Mouse (Mus musculus): Measurements from ENCODE around the gene Rassf6.

Gene Rassf6

GRCm38 (mm10) chr5:90565205-90565604, 75.3 kb downstream of the Rassf6 start:
- no peak for DNase-seq

GRCm38 (mm10) chr5:90564161-90564560, 76.3 kb downstream of the Rassf6 start:
- DNase-seq: no peak

GRCm38 (mm10) chr5:90562880-90563279, 77.6 kb downstream of the Rassf6 start:
- no peak for DNase-seq

DNA sequence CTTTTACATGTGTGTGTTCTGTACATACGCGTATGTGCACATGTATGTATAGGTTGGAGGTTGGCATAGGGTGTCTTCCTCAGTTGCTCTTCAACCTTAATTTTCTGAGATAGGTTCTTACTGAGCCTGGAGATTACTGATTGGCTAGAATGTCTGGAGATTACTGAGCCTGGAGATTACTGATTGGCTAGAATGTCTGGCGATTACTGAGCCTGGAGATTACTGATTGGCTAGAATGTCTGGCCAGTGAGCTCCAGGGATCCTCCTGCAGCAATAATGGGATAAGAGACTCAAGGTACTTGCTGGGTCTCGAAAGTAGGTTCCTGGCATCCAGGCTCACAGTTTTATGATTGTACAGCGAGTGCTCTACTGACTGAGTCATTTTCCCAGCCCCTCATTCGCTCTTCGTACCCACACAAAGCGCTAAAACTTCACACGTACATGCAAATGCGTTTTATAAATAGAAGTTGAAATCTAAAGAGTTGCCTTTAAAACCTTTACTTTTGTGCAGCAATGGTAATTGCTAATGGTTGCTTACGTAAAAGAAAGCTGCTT, 78.7 kb downstream of the Rassf6 start:
- no peak for DNase-seq

DNA sequence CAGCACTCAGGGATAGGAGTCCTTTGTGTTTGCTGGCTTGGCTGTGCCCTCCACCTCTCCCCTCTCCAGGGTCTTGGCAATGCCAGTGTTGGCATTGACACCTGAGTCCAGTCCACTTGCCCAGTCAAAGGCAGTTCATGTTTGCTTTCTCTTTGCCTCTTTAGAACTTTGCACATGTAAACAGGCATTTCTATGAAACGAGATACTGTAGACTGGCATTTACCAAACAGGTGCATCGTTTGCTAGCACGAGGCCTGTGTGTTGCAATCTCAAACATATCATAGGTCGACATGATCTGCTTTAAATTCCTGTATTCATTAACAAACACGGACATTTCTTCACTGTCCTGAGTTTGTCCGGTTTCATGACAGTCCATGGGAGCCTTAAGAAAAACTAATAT, 79.7 kb downstream of the Rassf6 start, which contains the start of gene 5830473C10Rik:
5830473C10Rik (plus strand) TSS at position 365 of the 400 bp plus-strand sequence.
- no peak for DNase-seq

DNA sequence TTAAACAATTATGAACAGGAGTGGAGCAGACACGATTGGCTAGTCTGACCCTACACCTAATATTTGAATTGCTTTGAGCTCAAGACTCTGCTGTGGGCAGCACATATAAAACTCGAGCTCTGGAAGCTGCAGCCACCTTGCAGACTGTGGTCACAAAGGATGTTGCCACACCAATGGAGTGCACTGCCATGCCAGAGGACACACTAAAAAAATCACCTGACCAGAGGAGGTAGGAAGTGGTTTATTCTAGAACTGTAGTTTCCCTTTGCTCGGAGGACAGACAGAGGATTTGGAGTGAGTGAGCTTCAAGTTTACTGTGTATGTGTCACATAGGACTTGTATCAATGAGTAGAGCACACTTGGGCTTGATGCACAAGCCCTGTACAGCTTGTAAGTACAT, 84.4 kb downstream of the Rassf6 start:
- no peak for DNase-seq
